Mouse (Mus musculus) heart, adult 11 months (tissue): ENCODE measurements around the gene Cd44.

Experiments used
- DNase-seq: peaks from one replicate; pipeline ENCODE4 v3.0.0; 2022

Cd44 gene

GRCm38 (mm10) chr2:102900875-102901827 is at the start of gene Cd44:
TSS of gene Cd44 (minus strand) at chr2:102901665.
- DNase-seq, result peak; percentile 98

- peak; percentile 35 for DNase-seq
Observed at GRCm38 (mm10) chr2:102948481-102948857, 47.0 kb upstream of the Cd44 start.

GRCm38 (mm10) chr2:102947846-102948480 is 46.5 kb upstream of the Cd44 start:
- DNase-seq, result peak; percentile 65

DNA sequence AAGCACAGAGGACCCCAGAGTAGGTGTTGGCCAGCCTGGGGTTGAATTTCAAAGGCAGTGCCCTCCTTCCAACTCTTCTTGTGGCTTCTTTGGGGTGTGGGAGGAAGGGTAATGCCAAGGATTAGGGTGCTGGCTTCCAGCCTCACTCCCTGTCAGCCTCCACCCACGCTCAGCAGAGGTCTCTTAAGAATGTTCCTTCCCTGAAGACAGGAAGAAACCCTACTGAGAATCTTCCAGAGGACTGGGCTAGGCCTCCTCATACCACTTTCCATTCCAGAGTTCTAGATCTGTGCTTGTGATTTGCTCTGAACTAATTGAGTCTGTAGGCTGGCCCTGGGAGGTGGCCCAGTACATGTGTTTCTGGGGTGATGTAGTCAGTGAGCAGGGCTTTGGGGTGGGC is 43.6 kb upstream of the Cd44 start:
- peak; percentile 82 for DNase-seq

GRCm38 (mm10) chr2:102944415-102945012 is 43.0 kb upstream of the Cd44 start:
- DNase-seq, result peak; percentile 75

DNA sequence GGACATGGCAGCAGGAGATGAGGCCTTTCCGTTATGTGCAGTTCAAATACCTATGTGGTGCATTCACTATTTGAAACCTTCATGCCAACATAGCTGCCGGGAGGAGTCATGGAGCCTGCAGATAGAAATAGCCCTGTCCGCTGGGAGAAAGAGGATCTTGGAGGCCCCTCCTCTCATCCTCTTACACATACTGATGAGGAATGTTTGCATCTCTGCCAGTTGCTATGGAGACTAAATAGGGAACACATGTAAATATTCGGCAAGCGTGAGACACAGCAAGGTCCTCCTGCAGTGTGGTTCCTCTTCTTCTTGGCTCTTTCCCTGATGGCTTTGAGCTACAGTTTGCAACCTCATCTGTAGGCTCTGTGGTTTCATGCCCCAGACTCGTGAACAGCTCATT is 42.5 kb upstream of the Cd44 start:
- DNase-seq, result peak; percentile 97

DNA sequence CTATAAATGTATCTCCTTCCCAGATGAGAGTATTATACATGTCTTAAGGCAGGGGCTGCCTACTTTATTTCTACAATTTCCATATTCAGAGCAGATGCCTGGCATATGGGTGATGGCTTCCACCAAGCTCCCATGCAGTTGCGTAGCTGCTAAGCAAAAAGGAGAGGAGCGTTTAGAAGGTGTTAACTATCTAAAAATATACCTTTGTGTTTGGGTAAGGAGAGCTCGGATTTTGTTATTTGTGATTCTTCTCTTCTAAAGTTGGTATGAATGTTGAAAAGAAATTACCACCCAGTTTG is 41.3 kb upstream of the Cd44 start:
- DNase-seq, result no peak

- DNase-seq, result peak; percentile 70
Observed at GRCm38 (mm10) chr2:102941937-102942781, 40.7 kb upstream of the Cd44 start.

DNA sequence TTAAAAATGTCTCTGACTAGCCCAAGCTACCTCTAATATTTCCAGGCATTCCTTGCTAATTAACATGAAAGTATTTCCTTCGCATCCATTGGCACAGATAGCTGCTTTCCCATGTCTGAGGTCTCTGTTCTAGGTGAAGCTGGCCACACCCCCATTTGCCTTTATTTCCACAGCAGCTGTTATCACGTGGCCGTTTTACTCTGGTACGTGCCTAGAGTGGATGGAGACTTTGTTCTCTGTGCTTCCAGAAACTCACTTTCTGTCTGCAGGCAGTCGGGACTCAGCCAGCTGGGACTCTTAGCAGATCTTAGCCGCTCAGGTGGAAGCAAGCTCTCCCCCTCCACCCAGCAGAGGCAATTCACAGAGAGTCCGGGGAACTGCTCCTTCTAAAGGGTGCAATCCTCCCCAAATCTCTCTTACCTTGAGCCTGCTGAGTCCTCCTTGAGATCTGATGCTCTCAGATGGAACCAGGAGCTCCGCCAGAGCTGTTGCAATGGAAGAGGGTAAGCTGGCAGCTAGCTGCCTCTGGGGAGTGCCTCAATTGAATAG is 39.4 kb upstream of the Cd44 start:
- DNase-seq, result peak; percentile 69

DNA sequence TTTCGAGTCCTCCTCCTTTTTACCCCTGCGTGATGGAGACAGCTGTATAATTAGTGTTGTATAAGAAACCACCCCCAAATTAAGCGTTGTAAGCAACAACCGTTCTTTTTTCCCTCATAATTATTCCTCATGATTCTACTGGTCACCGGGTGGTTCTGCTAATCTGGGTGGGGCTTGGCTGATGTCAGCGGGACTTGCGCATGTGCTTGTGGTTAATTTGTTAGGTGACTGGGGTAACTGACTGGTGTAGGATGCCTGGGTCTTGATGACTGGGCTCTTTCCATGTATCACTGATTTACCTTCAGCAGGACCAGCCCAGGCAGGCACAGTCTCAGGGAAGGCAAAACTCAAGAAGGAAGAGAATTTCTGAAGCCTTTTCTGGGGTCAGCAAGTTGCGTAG is 38.7 kb upstream of the Cd44 start:
- peak; percentile 88 for DNase-seq

DNA sequence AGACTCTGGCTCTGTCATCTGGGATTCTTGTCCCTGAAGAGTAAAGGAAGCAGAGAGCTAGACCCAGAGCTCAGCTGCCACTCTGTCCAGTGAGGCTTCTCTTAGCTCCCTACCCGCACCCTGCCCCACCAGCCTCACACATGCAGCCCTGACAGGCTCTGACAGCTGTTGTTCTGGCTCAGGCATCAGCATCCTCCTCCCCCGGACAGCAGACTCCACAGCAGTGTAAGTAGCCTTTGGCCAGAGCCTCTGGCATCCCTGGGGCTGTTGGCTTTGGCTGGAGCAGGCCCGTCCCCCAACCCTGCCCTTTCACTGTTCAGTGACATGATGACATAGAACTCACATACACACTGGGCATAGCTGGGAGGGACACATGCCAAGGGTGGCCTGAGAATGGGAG is 35.4 kb upstream of the Cd44 start:
- DNase-seq, result peak; percentile 96

- DNase-seq, result no peak
Observed at GRCm38 (mm10) chr2:102934834-102935233, 33.4 kb upstream of the Cd44 start.

DNA sequence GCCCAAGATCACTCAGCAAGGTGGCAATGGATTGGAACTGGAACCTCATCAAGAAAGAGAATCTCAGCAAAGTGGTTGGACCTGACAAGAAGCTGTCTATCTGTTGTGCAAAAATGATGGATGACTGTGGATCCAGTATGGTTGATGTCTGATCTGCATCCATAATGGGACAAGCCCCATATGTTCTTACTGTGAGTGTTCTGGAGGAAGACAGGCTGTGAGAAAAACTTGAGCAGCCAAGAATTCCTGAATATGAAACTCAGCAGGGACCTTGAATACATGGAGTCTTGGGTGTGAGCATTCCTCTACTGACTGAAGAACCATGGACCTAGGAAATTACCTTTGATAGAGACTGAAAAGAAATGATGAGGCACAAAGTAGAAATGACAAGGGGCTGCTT is 32.3 kb upstream of the Cd44 start:
- peak; percentile 51 for DNase-seq

GRCm38 (mm10) chr2:102933142-102933541 is 31.7 kb upstream of the Cd44 start:
- no peak for DNase-seq

DNA sequence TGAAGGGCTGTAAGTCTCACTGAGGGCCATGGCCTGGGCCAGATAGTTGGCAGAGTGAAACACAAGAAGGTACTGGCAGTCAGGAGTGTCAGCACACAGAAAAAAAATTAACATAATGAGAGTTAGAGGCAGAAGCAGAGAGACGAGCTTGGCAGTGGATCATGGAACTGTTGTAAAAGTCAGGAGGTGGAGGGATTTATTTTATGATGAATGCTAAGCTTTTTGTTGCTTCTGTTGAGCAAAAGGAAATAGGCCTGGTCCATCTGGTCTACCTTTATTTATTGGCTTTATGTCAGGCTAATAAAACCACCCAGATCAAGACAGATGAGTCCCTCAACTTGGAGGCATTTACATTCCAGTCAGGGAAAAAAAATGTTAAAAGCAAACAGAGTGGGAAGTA is 31.2 kb upstream of the Cd44 start:
- DNase-seq, result peak; percentile 18

GRCm38 (mm10) chr2:102928211-102928610 is 26.7 kb upstream of the Cd44 start:
- DNase-seq, result peak; percentile 64

GRCm38 (mm10) chr2:102924480-102924879 is 23.0 kb upstream of the Cd44 start:
- DNase-seq, result no peak

DNA sequence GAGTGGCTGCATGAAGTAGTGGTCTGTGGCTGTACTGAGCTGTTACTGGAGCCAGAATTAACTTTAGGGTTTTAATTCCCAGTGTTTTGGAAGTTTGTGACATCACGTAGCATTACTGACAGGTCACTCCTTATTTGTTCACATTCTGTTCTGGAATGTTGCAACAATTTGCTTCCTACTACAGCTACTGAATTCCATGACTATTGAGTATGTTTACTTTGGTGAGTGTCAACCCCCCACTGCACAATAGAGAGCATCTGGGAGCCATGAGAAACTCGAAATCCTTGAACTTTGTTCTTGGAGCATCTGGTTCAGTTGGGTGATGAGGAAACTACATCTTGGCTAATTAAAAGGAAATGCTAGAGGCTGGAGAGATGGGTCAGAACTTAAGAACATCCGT is 22.2 kb upstream of the Cd44 start:
- no peak for DNase-seq

GRCm38 (mm10) chr2:102922066-102922465 is 20.6 kb upstream of the Cd44 start:
- DNase-seq, result no peak

- no peak for DNase-seq
Observed at GRCm38 (mm10) chr2:102918301-102918700, 16.8 kb upstream of the Cd44 start.

DNA sequence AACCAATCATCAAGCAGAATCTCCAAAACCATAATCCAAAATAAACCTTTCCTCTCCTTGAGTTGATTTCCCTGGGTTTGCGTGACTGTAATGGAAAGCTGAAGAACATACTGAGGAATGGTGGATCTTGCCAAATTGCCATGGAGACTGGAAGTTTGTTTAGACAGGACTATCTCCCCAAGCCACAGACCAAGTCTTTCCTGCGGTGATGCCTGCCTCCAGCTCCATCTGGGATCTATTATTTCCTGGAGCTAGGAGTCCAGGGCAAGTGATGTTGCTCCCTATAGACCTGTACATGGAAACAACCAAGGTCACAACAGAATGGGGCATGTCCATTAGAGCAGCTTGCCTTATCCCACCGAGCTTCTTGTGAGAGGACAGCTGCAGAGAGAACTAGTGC is 15.1 kb upstream of the Cd44 start:
- DNase-seq, result peak; percentile 89

- DNase-seq, result peak; percentile 85
Observed at GRCm38 (mm10) chr2:102914675-102915074, 13.2 kb upstream of the Cd44 start.
